Mouse (Mus musculus): ENCODE measurements around the gene Endod1.

- no peak for TF ChIP-seq CTCF (IDR thresholded peaks at IDR 0.05; ENCODE audit: low read depth)
- TF ChIP-seq EP300 (IDR thresholded peaks at IDR 0.05; ENCODE audit: low read depth), result no peak
Measured at GRCm38 (mm10) chr9:14363540-14363939, 17.8 kb downstream of the Endod1 start.

Measured in liver, postnatal 0 days (tissue).